Mouse (Mus musculus) Patski (cell line): ENCODE results near the gene Rbm25. TPM values are rescaled to one million over a fixed set of nuclear protein-coding genes. Genes with fewer than 3 reads are reported as not detected.

ENCODE experiments used
- ATAC-seq: fragments of 100-300 bp; one replicate; pipeline ENCODE4 v1.8.0; 2021
- CTCF ChIA-PET: fragments of 350-600 bp; sonication (Branson Sonifier 250); formaldehyde crosslinking; loops from one replicate; lab custom pipeline; 2022; ENCODE audit warnings: inconsistent platforms; lab: Charles Lee
- POLR2A ChIA-PET: fragments of 350-600 bp; sonication (Branson Sonifier 250); formaldehyde crosslinking; loops from one replicate; lab custom pipeline; 2022; ENCODE audit warnings: antibody characterized with exemption, inconsistent platforms; lab: Charles Lee
- DNase-seq: peaks from one replicate; pipeline ENCODE4 v3.0.0-alpha.2; 2011; ENCODE audit warnings: low read depth, low spot score
- H3K27me3 ChIP-seq: fragments of 371-371 bp; one replicate; pipeline ENCODE4 v1.5.1; 2021
- CTCF ChIP-seq: fragments of 100-300 bp; IDR thresholded peaks from one replicate; pipeline ENCODE4 v1.5.1; 2021
- in situ Hi-C: fragments of 300-500 bp; cut with MboI; formaldehyde crosslinking; loops from 3 replicates; pipeline ENCODE4 v1.11.1; 2018; ENCODE audit warnings: low pct_unique_long_range_greater_than_20kb, mixed read lengths
- polyA plus RNA-seq: library from polyadenylated mRNA; unstranded; gene quantifications from one replicate; pipeline ENCODE4 v1.2.3, GENCODE M21; 2021

Rbm25 gene
- polyA plus RNA-seq, 1 experiment from 2014 or later = 78.0 TPM

- DNase-seq (no peak), ATAC-seq (no peak)
- POLR2A ChIA-PET = no interaction called here
- in situ Hi-C loops = no loop called here
- no peaks in the 10 kb centered on the region for H3K27me3 ChIP-seq
- CTCF ChIA-PET = no interaction called here
- TF ChIP-seq CTCF = no peak
Observed at GRCm38 (mm10) chr12:83732225-83732624, 101.2 kb downstream of the Rbm25 start.

Other genes starting within 250 kb of the Rbm25 start
- gene Dpf3, start 143.5 kb upstream of the Rbm25 start, polyA plus RNA-seq = 0.15 TPM
- gene Dcaf4, start 110.8 kb upstream of the Rbm25 start, polyA plus RNA-seq = 15.0 TPM
- 47.2 TPM for gene Zfyve1, start 34.0 kb upstream of the Rbm25 start, polyA plus RNA-seq
- gene Psen1, start 56.9 kb downstream of the Rbm25 start, polyA plus RNA-seq = 59.9 TPM
- gene Papln, start 132.4 kb downstream of the Rbm25 start, polyA plus RNA-seq = 2.7 TPM